Mouse (Mus musculus): ENCODE data around the gene Cpt1a. TPM values are rescaled to one million over a fixed set of nuclear protein-coding genes. Genes with fewer than 3 reads are reported as not detected.

The Cpt1a gene
- polyA plus RNA-seq, 1 experiment from 2014 or later = 104 TPM

- Histone ChIP-seq H3K9ac (ENCODE audit: low read depth, low read length) (no peak overlapping the region), H3K36me3 (ENCODE audit: control insufficient read depth, insufficient read depth) (no peaks in the 10 kb centered on the region), H3K9me3 (ENCODE audit: control insufficient read depth) (no peaks in the 10 kb centered on the region), H3K4me2 (replicated peaks; ENCODE audit: low read depth) (no peak overlapping the region), H3K27me3 (replicated peaks; ENCODE audit: control insufficient read depth, insufficient read depth, low read length) (no peaks in the 10 kb centered on the region), H3K27ac (ENCODE audit: low read depth, low read length) (no peak overlapping the region), H3K4me1 (replicated peaks; ENCODE audit: control insufficient read depth, insufficient read depth, low read length) (no peaks in the 10 kb centered on the region; the same call in 1 of the 2 replicates), H3K4me3 (ENCODE audit: low read depth, low read length) (no peak overlapping the region)
- 59% methylated on average over 4 of the region's 4 CpGs for WGBS
- ATAC-seq = no peak
- no peak for TF ChIP-seq CTCF (IDR thresholded peaks at IDR 0.05; ENCODE audit: low read depth)
Observed at GRCm38 (mm10) chr19:3422981-3423380, 100.8 kb downstream of the Cpt1a start.

DNA sequence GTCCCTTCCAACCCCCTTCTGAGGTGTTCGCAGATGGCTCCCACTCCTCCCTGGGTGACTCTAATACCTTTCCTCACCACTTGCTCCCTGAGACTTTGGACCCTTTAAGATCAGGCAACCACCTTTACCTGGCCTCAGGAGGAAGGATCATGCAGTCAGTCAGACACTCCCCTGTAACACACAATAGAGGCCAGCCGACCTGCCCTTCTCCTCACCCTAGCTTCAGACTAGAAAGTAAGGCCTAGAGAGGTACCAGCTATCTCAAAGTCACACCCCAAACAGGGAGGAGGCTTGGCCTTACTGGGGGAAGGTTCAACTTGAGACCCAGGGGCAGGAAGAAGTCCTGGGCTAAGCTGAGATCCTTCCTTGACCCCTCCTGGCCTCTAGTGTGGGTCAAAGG, 102.1 kb downstream of the Cpt1a start:
- ATAC-seq = peak; percentile 90
- Histone ChIP-seq H3K27ac (ENCODE audit: low read depth, low read length) (peak overlapping the region; percentile 41), H3K4me2 (replicated peaks; ENCODE audit: low read depth) (peak overlapping the region; percentile 24; the same call in 1 of the 2 replicates), H3K27me3 (replicated peaks; ENCODE audit: control insufficient read depth, insufficient read depth, low read length) (no peaks in the 10 kb centered on the region), H3K4me3 (ENCODE audit: low read depth, low read length) (no peak overlapping the region), H3K4me1 (replicated peaks; ENCODE audit: control insufficient read depth, insufficient read depth, low read length) (no peaks in the 10 kb centered on the region; the same call in 1 of the 2 replicates), H3K9ac (ENCODE audit: low read depth, low read length) (no peak overlapping the region), H3K9me3 (ENCODE audit: control insufficient read depth) (no peaks in the 10 kb centered on the region), H3K36me3 (ENCODE audit: control insufficient read depth, insufficient read depth) (no peaks in the 10 kb centered on the region)
- WGBS = 34% methylated on average over 2 of the region's 2 CpGs
- TF ChIP-seq CTCF (IDR thresholded peaks at IDR 0.05; ENCODE audit: low read depth) = no peak

- 82% methylated on average over 15 of the region's 15 CpGs for WGBS
Observed at GRCm38 (mm10) chr19:3428057-3428830, 106.1 kb downstream of the Cpt1a start.

DNA sequence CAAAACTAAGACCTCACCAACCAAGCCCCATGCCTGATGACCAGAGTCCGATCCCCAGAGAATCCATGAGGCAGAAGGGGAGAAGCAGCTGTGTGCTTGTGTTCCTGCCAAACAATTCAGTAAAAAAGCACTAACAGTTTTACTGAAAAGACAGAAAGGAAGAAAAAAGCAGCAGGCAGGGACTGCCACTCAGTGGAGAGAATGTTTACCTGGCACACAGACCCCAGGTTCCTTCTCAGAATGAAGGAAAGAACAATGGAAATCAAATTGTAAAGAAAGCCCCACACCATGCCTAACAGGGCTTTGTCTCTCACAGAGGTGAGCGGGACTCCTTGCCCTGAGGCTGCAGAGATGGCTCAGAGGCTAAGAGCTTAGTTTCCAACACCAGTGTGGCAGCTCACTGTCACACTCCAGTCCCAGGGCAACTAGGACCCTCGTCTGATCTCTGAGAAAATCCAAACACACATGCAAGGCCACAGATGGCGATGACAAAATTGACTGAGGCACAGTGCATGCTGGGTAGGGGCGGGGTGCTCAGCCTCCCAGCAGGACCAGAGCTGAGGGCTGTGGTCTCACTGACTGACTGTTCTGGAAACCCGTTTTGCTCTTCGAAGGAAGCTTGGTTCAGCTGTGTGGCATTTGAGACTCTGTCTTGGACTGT, 107.2 kb downstream of the Cpt1a start:
- Histone ChIP-seq H3K36me3 (ENCODE audit: control insufficient read depth, insufficient read depth) (no peaks in the 10 kb centered on the region), H3K4me2 (replicated peaks; ENCODE audit: low read depth) (no peak overlapping the region), H3K4me1 (replicated peaks; ENCODE audit: control insufficient read depth, insufficient read depth, low read length) (no peaks in the 10 kb centered on the region; the same call in 1 of the 2 replicates), H3K9ac (ENCODE audit: low read depth, low read length) (no peak overlapping the region), H3K27ac (ENCODE audit: low read depth, low read length) (no peak overlapping the region), H3K4me3 (ENCODE audit: low read depth, low read length) (no peak overlapping the region), H3K9me3 (ENCODE audit: control insufficient read depth) (no peaks in the 10 kb centered on the region), H3K27me3 (replicated peaks; ENCODE audit: control insufficient read depth, insufficient read depth, low read length) (no peaks in the 10 kb centered on the region)
- TF ChIP-seq CTCF (IDR thresholded peaks at IDR 0.05; ENCODE audit: low read depth) = no peak
- 64% methylated on average over 7 of the region's 7 CpGs for WGBS
- ATAC-seq = no peak

More at GRCm38 (mm10) chr19:3428057-3428830, 106.1 kb downstream of the Cpt1a start:
- Histone ChIP-seq H3K27ac (ENCODE audit: low read depth, low read length) (no peak overlapping the region), H3K36me3 (ENCODE audit: control insufficient read depth, insufficient read depth) (no peaks in the 10 kb centered on the region), H3K9ac (ENCODE audit: low read depth, low read length) (no peak overlapping the region), H3K27me3 (replicated peaks; ENCODE audit: control insufficient read depth, insufficient read depth, low read length) (no peaks in the 10 kb centered on the region), H3K4me2 (replicated peaks; ENCODE audit: low read depth) (no peak overlapping the region), H3K4me3 (ENCODE audit: low read depth, low read length) (no peak overlapping the region), H3K4me1 (replicated peaks; ENCODE audit: control insufficient read depth, insufficient read depth, low read length) (no peaks in the 10 kb centered on the region; the same call in 1 of the 2 replicates), H3K9me3 (ENCODE audit: control insufficient read depth) (no peaks in the 10 kb centered on the region)
- no peak for ATAC-seq
- TF ChIP-seq CTCF (IDR thresholded peaks at IDR 0.05; ENCODE audit: low read depth) = no peak

GRCm38 (mm10) chr19:3431066-3431465, 108.9 kb downstream of the Cpt1a start:
- Histone ChIP-seq H3K4me3 (ENCODE audit: low read depth, low read length) (no peak overlapping the region), H3K36me3 (ENCODE audit: control insufficient read depth, insufficient read depth) (no peaks in the 10 kb centered on the region), H3K27ac (ENCODE audit: low read depth, low read length) (no peak overlapping the region), H3K9ac (ENCODE audit: low read depth, low read length) (no peak overlapping the region), H3K4me2 (replicated peaks; ENCODE audit: low read depth) (no peak overlapping the region), H3K4me1 (replicated peaks; ENCODE audit: control insufficient read depth, insufficient read depth, low read length) (no peaks in the 10 kb centered on the region), H3K9me3 (ENCODE audit: control insufficient read depth) (no peaks in the 10 kb centered on the region), H3K27me3 (replicated peaks; ENCODE audit: control insufficient read depth, insufficient read depth, low read length) (no peaks in the 10 kb centered on the region)
- no peak for TF ChIP-seq CTCF (IDR thresholded peaks at IDR 0.05; ENCODE audit: low read depth)
- WGBS = 69% methylated on average over 7 of the region's 7 CpGs
- ATAC-seq = no peak

GRCm38 (mm10) chr19:3431969-3432368, 109.8 kb downstream of the Cpt1a start:
- no peaks in the 10 kb centered on the region for H3K36me3 ChIP-seq (ENCODE audit: control insufficient read depth, insufficient read depth)
- H3K27ac ChIP-seq (ENCODE audit: low read depth, low read length) = no peak overlapping the region
- no peak for ATAC-seq
- no peak overlapping the region for H3K4me3 ChIP-seq (ENCODE audit: low read depth, low read length)
- TF ChIP-seq CTCF (IDR thresholded peaks at IDR 0.05; ENCODE audit: low read depth) = no peak
- H3K27me3 ChIP-seq (replicated peaks; ENCODE audit: control insufficient read depth, insufficient read depth, low read length) = no peaks in the 10 kb centered on the region
- H3K9ac ChIP-seq (ENCODE audit: low read depth, low read length) = no peak overlapping the region
- no peaks in the 10 kb centered on the region for H3K9me3 ChIP-seq (ENCODE audit: control insufficient read depth)
- no peaks in the 10 kb centered on the region for H3K4me1 ChIP-seq (replicated peaks; ENCODE audit: control insufficient read depth, insufficient read depth, low read length)
- no peak overlapping the region for H3K4me2 ChIP-seq (replicated peaks; ENCODE audit: low read depth)
- 82% methylated on average over 1 of the region's 2 CpGs for WGBS

All from intestine, postnatal 0 days (tissue).